Mouse (Mus musculus): Measurements from ENCODE around the gene Mex3b.

DNA sequence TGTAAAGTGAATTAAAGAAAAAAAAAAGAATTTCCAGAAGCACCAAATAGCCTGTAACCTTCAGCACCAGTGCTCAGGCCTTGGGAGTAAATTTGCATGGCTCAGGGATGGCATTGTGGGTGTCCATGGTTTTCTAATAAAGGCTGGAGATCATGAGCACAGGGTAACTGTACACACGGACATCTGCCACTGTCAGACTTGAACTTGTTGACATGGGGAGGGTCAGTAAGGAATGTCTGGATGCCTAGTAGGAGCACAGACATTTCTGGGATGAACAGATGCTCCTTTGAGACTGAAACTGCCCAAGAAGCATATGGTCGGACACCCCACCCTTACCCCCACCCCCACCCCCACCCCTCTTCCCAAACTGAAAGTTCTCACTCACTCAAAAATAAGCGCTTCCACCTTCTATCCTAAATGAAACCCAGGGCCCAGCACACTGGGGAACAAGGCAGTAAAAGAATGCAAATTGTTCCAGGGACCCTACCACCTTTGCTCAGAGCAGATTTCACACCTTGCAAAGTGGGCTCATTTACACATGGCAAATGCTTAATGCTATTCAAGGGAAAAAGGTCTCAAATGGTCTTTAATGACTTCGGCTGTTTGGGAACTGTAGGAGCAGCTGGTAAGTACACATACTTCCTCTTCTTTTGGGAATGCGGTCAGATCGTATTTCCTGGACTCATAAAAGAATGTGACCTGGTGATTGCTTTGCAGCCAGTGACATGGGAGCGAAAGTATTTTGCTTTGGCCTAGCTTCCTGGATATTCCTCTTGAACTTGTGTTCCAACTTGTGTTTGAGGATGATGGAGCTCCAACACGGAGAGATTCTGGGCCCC, 32.5 kb downstream of the Mex3b start:
- TF ChIP-seq POLR2A (IDR thresholded peaks at IDR 0.05; ENCODE audit: insufficient read length, low read depth) (no peak), MYOD1 (IDR thresholded peaks at IDR 0.05; ENCODE audit: control insufficient read depth in 1 of 3, insufficient read length in 2 of 3, low read depth in 2 of 3) (peak in 2 of 3 experiments; percentile 47 to 64), TCF12 (IDR thresholded peaks at IDR 0.05; ENCODE audit: insufficient read depth, poor library complexity, severe bottlenecking) (no peak), MAX (IDR thresholded peaks at IDR 0.05; ENCODE audit: low read depth) (no peak), CEBPB (IDR thresholded peaks at IDR 0.05; ENCODE audit: insufficient read depth, poor library complexity, severe bottlenecking) (no peak), MYOG (IDR thresholded peaks at IDR 0.05; ENCODE audit: control insufficient read depth in 1 of 3, insufficient read depth in 1 of 3, insufficient read length in 2 of 3, low read depth in 2 of 3) (peak in 1 of 3 experiments; percentile 45), E2F4 (IDR thresholded peaks at IDR 0.05; ENCODE audit: insufficient read depth) (no peak), USF1 (IDR thresholded peaks at IDR 0.05; ENCODE audit: low read depth) (no peak), SRF (IDR thresholded peaks at IDR 0.05; ENCODE audit: control insufficient read depth, insufficient read length, low read depth) (no peak), POLR2AphosphoS2 (IDR thresholded peaks at IDR 0.05; ENCODE audit: insufficient read length, low read depth) (no peak)
